Mouse (Mus musculus) bone marrow macrophage, adult 2 months (primary cell): ENCODE measurements around the gene Msi2. TPM values are rescaled to one million over a fixed set of nuclear protein-coding genes. Genes with fewer than 3 reads are reported as not detected.

Experiments
- H3K27ac ChIP-seq: 2 replicates; pipeline ENCODE4 v1.5.1; 2012; ENCODE audit warnings: low read depth, low read length; ENCODE audit not compliant: insufficient read depth
- H3K4me1 ChIP-seq: 2 replicates; pipeline ENCODE4 v1.6.1; 2012; ENCODE audit warnings: low read length; ENCODE audit not compliant: control insufficient read depth, insufficient read depth
- H3K4me3 ChIP-seq: 2 replicates; pipeline ENCODE4 v1.5.1; 2012; ENCODE audit warnings: mild to moderate bottlenecking, low read length, moderate library complexity; ENCODE audit not compliant: insufficient read depth
- CTCF ChIP-seq: IDR thresholded peaks from 2 replicates; pipeline ENCODE4 v1.5.1; 2012; ENCODE audit warnings: low read depth, mild to moderate bottlenecking, low read length, moderate library complexity
- POLR2A ChIP-seq: IDR thresholded peaks from 2 replicates; pipeline ENCODE4 v1.6.1; 2012; ENCODE audit warnings: mild to moderate bottlenecking, low read depth, low read length, borderline replicate concordance
- polyA plus RNA-seq: library from polyadenylated mRNA; stranded (reverse); fragments of >200 nt; gene quantifications from 2 replicates; pipeline ENCODE4 v1.2.4, GENCODE M21; 2012; ENCODE audit not compliant: missing spikeins, insufficient read depth, insufficient read length

Msi2 gene
- polyA plus RNA-seq, 1 experiment: 9.8 TPM

DNA sequence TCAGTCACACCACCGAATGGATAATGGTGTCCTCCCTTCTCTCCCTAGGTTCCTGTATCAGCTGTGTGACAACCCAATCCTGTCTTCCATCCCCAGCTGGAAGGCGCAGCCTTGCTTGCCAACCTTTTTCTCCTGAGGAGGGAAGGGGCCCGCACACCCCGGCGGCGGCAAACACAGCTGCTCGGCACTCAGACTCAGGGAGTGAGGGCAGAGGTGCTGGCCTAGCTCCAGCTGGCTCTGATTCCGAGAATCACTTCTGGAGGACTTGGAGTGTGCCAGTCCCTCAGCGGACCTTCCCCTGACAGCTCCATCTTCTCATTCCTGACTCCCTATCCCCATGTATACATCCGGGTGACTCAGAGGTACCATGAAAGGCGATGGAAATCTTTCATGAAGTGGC is 387.5 kb downstream of the Msi2 start:
- TF ChIP-seq POLR2A: no peak
- TF ChIP-seq CTCF: no peak
- Histone ChIP-seq H3K27ac (no peak overlapping the region), H3K4me3 (no peak overlapping the region), H3K4me1 (no peaks in the 10 kb centered on the region)

GRCm38 (mm10) chr11:88328813-88329595 is 389.3 kb downstream of the Msi2 start:
- Histone ChIP-seq H3K27ac (no peak overlapping the region), H3K4me3 (no peak overlapping the region), H3K4me1 (no peaks in the 10 kb centered on the region)
- TF ChIP-seq CTCF: no peak
- TF ChIP-seq POLR2A: no peak

- H3K4me1 ChIP-seq: no peaks in the 10 kb centered on the region
- H3K27ac ChIP-seq: no peak overlapping the region
- TF ChIP-seq CTCF (no peak), POLR2A (no peak)
- no peak overlapping the region for H3K4me3 ChIP-seq
These were observed 391.3 kb downstream of the Msi2 start for GRCm38 (mm10) chr11:88327016-88327415.

- no peak overlapping the region for H3K4me3 ChIP-seq
- H3K4me1 ChIP-seq: 0 out of 2 replicates have a peak, but pooled peaks cover 2% of the 10 kb centered on the region
- H3K27ac ChIP-seq: no peak overlapping the region
- no peak for TF ChIP-seq CTCF
- no peak for TF ChIP-seq POLR2A
These were observed 399.5 kb downstream of the Msi2 start for GRCm38 (mm10) chr11:88318850-88319249.

DNA sequence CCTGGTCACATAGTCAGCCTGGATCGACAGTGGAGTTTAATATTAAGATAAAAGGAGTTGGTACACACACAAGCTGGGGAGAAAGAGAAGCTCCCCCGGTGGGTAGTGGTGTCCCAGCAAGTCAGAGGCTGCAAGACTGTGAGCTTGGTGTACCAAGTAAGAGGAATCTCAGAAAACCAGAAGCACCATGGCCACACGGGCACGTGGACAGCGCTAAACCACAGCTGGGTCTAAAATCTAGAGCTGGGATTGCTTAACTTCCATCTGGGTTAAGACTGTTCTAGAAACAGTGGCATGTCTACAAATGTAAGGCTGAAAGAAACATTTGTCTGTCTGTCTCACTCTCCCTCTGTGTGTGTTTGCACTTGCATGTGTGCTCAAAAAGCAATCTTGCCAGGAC is 402.9 kb downstream of the Msi2 start:
- Histone ChIP-seq H3K4me1 (0 out of 2 replicates have a peak, but pooled peaks cover 2% of the 10 kb centered on the region), H3K27ac (no peak overlapping the region), H3K4me3 (no peak overlapping the region)
- TF ChIP-seq POLR2A: no peak

DNA sequence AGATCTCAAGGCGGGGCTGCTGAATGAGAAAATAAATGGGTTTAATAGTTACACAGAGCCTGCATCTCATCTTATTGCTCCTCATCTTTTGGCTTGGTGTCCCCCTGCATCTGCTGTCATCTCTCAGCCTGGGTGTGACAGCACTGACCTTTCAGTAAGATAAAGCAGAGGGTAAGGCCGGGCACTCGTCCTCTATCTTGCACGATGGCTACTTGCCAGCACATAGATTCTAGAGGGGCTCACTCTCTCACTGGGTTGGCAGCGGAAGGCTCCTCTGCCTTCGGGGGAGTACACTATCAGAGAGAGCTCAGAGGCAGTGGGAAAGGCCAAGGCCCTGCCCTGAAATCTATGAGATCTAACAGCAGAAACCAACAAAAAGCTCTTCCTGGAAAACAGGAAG is 403.8 kb downstream of the Msi2 start:
- no peak overlapping the region for H3K4me3 ChIP-seq
- TF ChIP-seq POLR2A (no peak), CTCF (no peak)
- no peak overlapping the region for H3K27ac ChIP-seq
- 0 out of 2 replicates have a peak, but pooled peaks cover 2% of the 10 kb centered on the region for H3K4me1 ChIP-seq

- TF ChIP-seq POLR2A (no peak), CTCF (no peak)
- H3K27ac ChIP-seq: no peak overlapping the region
- 0 out of 2 replicates have a peak, but pooled peaks cover 2% of the 10 kb centered on the region for H3K4me1 ChIP-seq
- H3K4me3 ChIP-seq: no peak overlapping the region
These were observed 404.8 kb downstream of the Msi2 start for GRCm38 (mm10) chr11:88313512-88313911.

- Histone ChIP-seq H3K4me1 (0 out of 2 replicates have a peak, but pooled peaks cover 2% of the 10 kb centered on the region), H3K27ac (no peak overlapping the region), H3K4me3 (no peak overlapping the region)
- TF ChIP-seq CTCF (no peak), POLR2A (no peak)
These were observed 406.7 kb downstream of the Msi2 start for GRCm38 (mm10) chr11:88311606-88312005.

GRCm38 (mm10) chr11:88310773-88311172 is 407.5 kb downstream of the Msi2 start:
- no peak for TF ChIP-seq CTCF
- TF ChIP-seq POLR2A: no peak
- H3K4me1 ChIP-seq: 0 out of 2 replicates have a peak, but pooled peaks cover under 1% of the 10 kb centered on the region
- no peak overlapping the region for H3K4me3 ChIP-seq
- no peak overlapping the region for H3K27ac ChIP-seq

DNA sequence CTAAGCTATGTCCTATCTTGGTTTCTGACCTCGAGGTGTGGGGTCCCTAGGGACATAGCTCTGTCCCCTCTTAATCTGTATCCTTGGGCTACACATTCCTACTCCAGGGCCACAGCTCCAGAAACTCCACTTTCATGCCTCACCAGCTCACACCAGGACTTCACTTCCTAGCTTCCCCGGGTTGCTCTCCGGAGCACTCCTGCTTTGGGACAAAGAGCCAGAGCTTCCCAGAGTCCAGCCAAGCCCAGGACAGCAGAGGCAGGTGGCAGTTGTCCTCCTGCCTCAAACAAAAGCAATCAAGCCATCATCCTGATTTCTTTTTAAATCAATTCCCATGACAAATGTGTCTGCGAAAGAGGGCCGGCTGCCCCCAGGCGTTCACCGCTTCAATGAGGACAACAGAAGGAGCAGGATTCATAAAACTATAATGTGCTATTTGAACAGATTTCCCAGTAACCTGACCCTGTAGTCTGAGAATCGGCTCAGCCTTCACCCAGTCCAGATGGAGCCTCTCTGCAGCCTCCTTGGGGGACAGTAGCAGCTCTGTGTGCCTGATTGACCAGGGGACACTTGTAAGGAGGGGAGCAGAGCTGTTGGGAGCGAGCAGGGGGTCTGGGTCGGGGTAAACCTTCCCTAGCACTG is 409.1 kb downstream of the Msi2 start:
- Histone ChIP-seq H3K27ac (no peak overlapping the region), H3K4me1 (no peaks in the 10 kb centered on the region), H3K4me3 (no peak overlapping the region)
- TF ChIP-seq POLR2A: no peak
- no peak for TF ChIP-seq CTCF
